Mouse (Mus musculus) brain, embryonic 14.5 days (tissue): Measurements from ENCODE around the gene Pax8. TPM values are rescaled to one million over a fixed set of nuclear protein-coding genes. Genes with fewer than 3 reads are reported as not detected.

Source experiments
- DNase-seq: peaks from one replicate; pipeline ENCODE4 v3.0.0-alpha.2; 2011; ENCODE audit warnings: low read depth
- CTCF ChIP-seq: fragments of 200-500 bp; IDR thresholded peaks from 2 replicates; pipeline ENCODE4 v1.5.1; 2012; ENCODE audit warnings: inconsistent platforms, mild to moderate bottlenecking, moderate library complexity, borderline replicate concordance; ENCODE audit not compliant: insufficient read depth, insufficient read length; ENCODE audit errors: extremely low read depth
- POLR2A ChIP-seq: fragments of 200-500 bp; IDR thresholded peaks from 2 replicates; pipeline ENCODE4 v1.6.1; 2012; ENCODE audit warnings: mild to moderate bottlenecking, inconsistent platforms, borderline replicate concordance; ENCODE audit not compliant: poor library complexity, insufficient read depth, insufficient read length, severe bottlenecking; ENCODE audit errors: extremely low read depth
- polyA plus RNA-seq: library from polyadenylated mRNA; depleted of rRNA; stranded (reverse); fragments of >200 nt; gene quantifications from 2 replicates; pipeline ENCODE4 v1.2.3, GENCODE M21; 2012

Pax8 gene
- polyA plus RNA-seq, 1 experiment: 9.4 TPM

- no peak for DNase-seq
- TF ChIP-seq CTCF (no peak), POLR2A (no peak)
Observed at GRCm38 (mm10) chr2:24460112-24460807, 15.1 kb downstream of the Pax8 start.

- TF ChIP-seq POLR2A (no peak), CTCF (no peak)
- no peak for DNase-seq
Observed at GRCm38 (mm10) chr2:24456841-24457240, 18.6 kb downstream of the Pax8 start.

GRCm38 (mm10) chr2:24455057-24455855, 20.1 kb downstream of the Pax8 start:
- TF ChIP-seq POLR2A (no peak), CTCF (no peak)
- DNase-seq: no peak

- TF ChIP-seq CTCF (no peak), POLR2A (no peak)
- DNase-seq: peak; percentile 11
Observed at GRCm38 (mm10) chr2:24454429-24455011, 20.9 kb downstream of the Pax8 start.

- DNase-seq: no peak
- TF ChIP-seq CTCF: no peak
- no peak for TF ChIP-seq POLR2A
Observed at GRCm38 (mm10) chr2:24453206-24453605, 22.2 kb downstream of the Pax8 start.

- no peak for DNase-seq
- TF ChIP-seq POLR2A: no peak
- TF ChIP-seq CTCF: no peak
Observed at GRCm38 (mm10) chr2:24449111-24449510, 26.3 kb downstream of the Pax8 start.

- no peak for DNase-seq
Observed at GRCm38 (mm10) chr2:24443256-24443790, 32.1 kb downstream of the Pax8 start.

GRCm38 (mm10) chr2:24442303-24442925, 33.0 kb downstream of the Pax8 start:
- no peak for TF ChIP-seq POLR2A
- no peak for TF ChIP-seq CTCF
- no peak for DNase-seq

More at GRCm38 (mm10) chr2:24443256-24443790, 32.1 kb downstream of the Pax8 start:
- TF ChIP-seq CTCF: no peak
- TF ChIP-seq POLR2A: no peak

GRCm38 (mm10) chr2:24441899-24442298, 33.5 kb downstream of the Pax8 start:
- no peak for TF ChIP-seq POLR2A
- no peak for TF ChIP-seq CTCF
- DNase-seq: peak; percentile 78

- DNase-seq: no peak
- TF ChIP-seq POLR2A (no peak), CTCF (no peak)
Observed at GRCm38 (mm10) chr2:24440056-24440455, 35.3 kb downstream of the Pax8 start.

GRCm38 (mm10) chr2:24435699-24436098, 39.7 kb downstream of the Pax8 start:
- no peak for DNase-seq
- TF ChIP-seq CTCF: no peak
- TF ChIP-seq POLR2A: no peak
